Mouse (Mus musculus): Measurements from ENCODE around the gene Il10. TPM values are rescaled to one million over a fixed set of nuclear protein-coding genes. Genes with fewer than 3 reads are reported as not detected.

The Il10 gene
- polyA plus RNA-seq (2017; shearing (Covaris generic)) = 4.9 TPM

DNA sequence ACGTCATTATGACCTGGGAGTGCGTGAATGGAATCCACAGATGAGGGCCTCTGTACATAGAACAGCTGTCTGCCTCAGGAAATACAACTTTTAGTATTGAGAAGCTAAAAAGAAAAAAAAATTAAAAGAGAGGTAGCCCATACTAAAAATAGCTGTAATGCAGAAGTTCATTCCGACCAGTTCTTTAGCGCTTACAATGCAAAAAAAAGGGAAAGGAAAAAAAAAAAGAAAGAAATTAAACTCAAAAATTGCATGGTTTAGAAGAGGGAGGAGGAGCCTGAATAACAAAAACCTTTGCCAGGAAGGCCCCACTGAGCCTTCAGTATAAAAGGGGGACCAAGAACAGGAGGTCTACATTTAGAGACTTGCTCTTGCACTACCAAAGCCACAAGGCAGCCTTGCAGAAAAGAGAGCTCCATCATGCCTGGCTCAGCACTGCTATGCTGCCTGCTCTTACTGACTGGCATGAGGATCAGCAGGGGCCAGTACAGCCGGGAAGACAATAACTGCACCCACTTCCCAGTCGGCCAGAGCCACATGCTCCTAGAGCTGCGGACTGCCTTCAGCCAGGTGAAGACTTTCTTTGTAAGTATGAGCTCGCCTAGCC is at the start of gene Il10:
Gene Il10 (plus strand): TSS at position 354 of the 607 bp plus-strand sequence.

Other genes with a start within 250 kb of the Il10 start
- gene Fcamr, start 218.9 kb upstream of the Il10 start, polyA plus RNA-seq (2017; shearing (Covaris generic)) = 0.67 TPM
- 0.14 TPM for gene Pigr, start 193.2 kb upstream of the Il10 start, polyA plus RNA-seq (2017; shearing (Covaris generic))
- 5.2 TPM for gene Fcmr, start 154.2 kb upstream of the Il10 start, polyA plus RNA-seq (2017; shearing (Covaris generic))
- gene Il24, start 132.4 kb upstream of the Il10 start, polyA plus RNA-seq (2017; shearing (Covaris generic)) = not detected
- not detected for gene Il20, start 108.4 kb upstream of the Il10 start, polyA plus RNA-seq (2017; shearing (Covaris generic))
- not detected for gene Il19, start 79.7 kb upstream of the Il10 start, polyA plus RNA-seq (2017; shearing (Covaris generic))
- 7.3 TPM for gene Mapkapk2, start 78.0 kb downstream of the Il10 start, polyA plus RNA-seq (2017; shearing (Covaris generic))
- gene Dyrk3, start 118.5 kb downstream of the Il10 start, polyA plus RNA-seq (2017; shearing (Covaris generic)) = not detected
- 71.1 TPM for gene Eif2d, start 133.3 kb downstream of the Il10 start, polyA plus RNA-seq (2017; shearing (Covaris generic))
- 507 TPM for gene Rassf5, start 225.4 kb downstream of the Il10 start, polyA plus RNA-seq (2017; shearing (Covaris generic))

Measured in CD4-positive, CD25-positive, alpha-beta regulatory T cell, adult 9 weeks (primary cell).